Mouse (Mus musculus): Measurements from ENCODE around the gene Pdk1.

DNA sequence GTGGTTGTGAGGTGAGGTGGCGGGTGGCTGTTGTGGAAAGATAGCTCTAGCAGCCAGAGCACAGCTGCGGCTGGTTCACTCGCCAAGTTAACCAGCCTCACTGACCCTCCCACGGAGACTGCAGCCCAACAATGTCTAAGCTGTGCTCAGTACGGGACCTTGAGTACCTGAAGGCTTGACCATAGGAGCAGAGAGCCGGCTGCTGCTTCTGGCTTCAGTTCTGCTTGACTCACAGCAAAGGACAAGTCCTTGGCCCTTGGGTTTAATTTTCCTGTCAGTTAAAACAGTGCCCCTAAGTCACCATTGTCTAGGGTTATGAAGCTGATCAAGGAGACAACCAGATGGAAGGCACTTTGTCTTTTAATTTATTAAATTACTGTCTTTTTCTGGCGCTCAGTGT is 38.7 kb upstream of the Pdk1 start:
- TF ChIP-seq POLR2A (IDR thresholded peaks at IDR 0.05; ENCODE audit: extremely low read depth, insufficient read depth, low read length): no peak
- TF ChIP-seq CTCF (IDR thresholded peaks at IDR 0.05; ENCODE audit: extremely low read depth, insufficient read depth, low read length): no peak

Measured in cortical plate, adult 2 months (tissue).